Mouse (Mus musculus) forebrain, embryonic 12.5 days (tissue): Measurements from ENCODE around the gene Disp3. TPM values are rescaled to one million over a fixed set of nuclear protein-coding genes. Genes with fewer than 3 reads are reported as not detected.

Experiments
- ATAC-seq: fragments of 200-750 bp; cut with Nextera tagmentation; 2 replicates; pipeline ENCODE4 v1.8.0; 2017; ENCODE audit warnings: moderate TSS enrichment; ENCODE audit not compliant: low FRiP score
- H3K27ac ChIP-seq: fragments of 300-500 bp; sonication (generic); 2 replicates; pipeline ENCODE4 v1.5.1; 2016; ENCODE audit warnings: mild to moderate bottlenecking
- H3K27me3 ChIP-seq: fragments of 300-500 bp; sonication (generic); 2 replicates; pipeline ENCODE4 v1.6.1; 2016; ENCODE audit warnings: mild to moderate bottlenecking
- H3K36me3 ChIP-seq: fragments of 300-500 bp; sonication (generic); replicated peaks from 2 replicates; pipeline ENCODE4 v1.6.1; 2016; ENCODE audit warnings: mild to moderate bottlenecking
- H3K4me1 ChIP-seq: fragments of 300-500 bp; sonication (generic); 2 replicates; pipeline ENCODE4 v1.6.1; 2016
- H3K4me2 ChIP-seq: fragments of 300-500 bp; sonication (generic); 2 replicates; pipeline ENCODE4 v1.6.1; 2016; ENCODE audit warnings: mild to moderate bottlenecking, moderate library complexity
- H3K4me3 ChIP-seq: fragments of 300-500 bp; sonication (generic); replicated peaks from 2 replicates; pipeline ENCODE4 v1.5.1; 2016; ENCODE audit warnings: mild to moderate bottlenecking
- H3K9ac ChIP-seq: fragments of 300-500 bp; sonication (generic); 2 replicates; pipeline ENCODE4 v1.6.1; 2016; ENCODE audit warnings: mild to moderate bottlenecking
- H3K9me3 ChIP-seq: fragments of 300-500 bp; sonication (generic); 2 replicates; pipeline ENCODE4 v1.6.1; 2016
- WGBS: fragments of 180-500 bp; shearing (Covaris S2); methylation state at CpG from one replicate; pipeline ENCODE4 v1.1.7; 2016; 5-methylcytosine and 5-hydroxymethylcytosine counted together
- polyA plus RNA-seq: library from polyadenylated mRNA; unstranded; fragments of >200 nt; fragmentation: Nextera tagmentation; extraction: Ambion mirVana; gene quantifications from 2 replicates; pipeline ENCODE4 v1.2.1, GENCODE M21; 2016

Gene Disp3
- polyA plus RNA-seq, 1 experiment from 2014 or later, result 4.8 TPM

GRCm38 (mm10) chr4:148204061-148204872 lies 83.5 kb downstream of the Disp3 start:
- Histone ChIP-seq H3K4me1 (peaks cover 7% of the 10 kb centered on the region; the same call in 1 of the 2 replicates), H3K4me3 (no peak overlapping the region), H3K27ac (0 out of 2 replicates have a peak overlapping the region, but pooled peaks have one; percentile 31), H3K4me2 (no peak overlapping the region), H3K27me3 (peaks cover 29% of the 10 kb centered on the region), H3K36me3 (no peaks in the 10 kb centered on the region), H3K9me3 (no peaks in the 10 kb centered on the region), H3K9ac (no peak overlapping the region)
- 52% methylated on average over 15 of the region's 15 CpGs for WGBS
- ATAC-seq, result no peak

GRCm38 (mm10) chr4:148203557-148203956 lies 84.2 kb downstream of the Disp3 start:
- no peak overlapping the region for H3K4me2 ChIP-seq
- no peak for ATAC-seq
- H3K4me1 ChIP-seq, result peaks cover 13% of the 10 kb centered on the region
- H3K36me3 ChIP-seq, result no peaks in the 10 kb centered on the region
- no peak overlapping the region for H3K27ac ChIP-seq
- H3K4me3 ChIP-seq, result no peak overlapping the region
- H3K9ac ChIP-seq, result no peak overlapping the region
- H3K9me3 ChIP-seq, result no peaks in the 10 kb centered on the region
- 89% methylated on average over 2 of the region's 2 CpGs for WGBS
- H3K27me3 ChIP-seq, result peaks cover 29% of the 10 kb centered on the region

GRCm38 (mm10) chr4:148198721-148199120 lies 89.0 kb downstream of the Disp3 start:
- H3K9me3 ChIP-seq, result no peaks in the 10 kb centered on the region
- no peak overlapping the region for H3K4me3 ChIP-seq
- ATAC-seq, result 0 out of 2 replicates have a peak, but pooled peaks have one; percentile 31
- peak overlapping the region; percentile 33; the same call in 1 of the 2 replicates for H3K9ac ChIP-seq
- no peaks in the 10 kb centered on the region for H3K36me3 ChIP-seq
- H3K4me1 ChIP-seq, result peaks cover 18% of the 10 kb centered on the region
- no peak overlapping the region for H3K4me2 ChIP-seq
- WGBS, result 35% methylated on average over 10 of the region's 10 CpGs
- no peak overlapping the region for H3K27ac ChIP-seq
- peaks cover 25% of the 10 kb centered on the region for H3K27me3 ChIP-seq

GRCm38 (mm10) chr4:148194400-148194799 lies 93.4 kb downstream of the Disp3 start:
- Histone ChIP-seq H3K4me2 (no peak overlapping the region), H3K27ac (no peak overlapping the region), H3K27me3 (peaks cover 11% of the 10 kb centered on the region), H3K9ac (no peak overlapping the region), H3K4me1 (peaks cover 23% of the 10 kb centered on the region), H3K4me3 (no peak overlapping the region), H3K9me3 (no peaks in the 10 kb centered on the region), H3K36me3 (no peaks in the 10 kb centered on the region)
- ATAC-seq, result no peak

- peaks cover 16% of the 10 kb centered on the region; the same call in 1 of the 2 replicates for H3K4me1 ChIP-seq
- peaks cover 14% of the 10 kb centered on the region for H3K27me3 ChIP-seq
- no peak overlapping the region for H3K9ac ChIP-seq
- no peak overlapping the region for H3K4me3 ChIP-seq
- no peak overlapping the region for H3K4me2 ChIP-seq
- no peak overlapping the region for H3K27ac ChIP-seq
- H3K9me3 ChIP-seq, result no peaks in the 10 kb centered on the region
- no peaks in the 10 kb centered on the region for H3K36me3 ChIP-seq
- no peak for ATAC-seq
- WGBS, result 35% methylated on average over 11 of the region's 11 CpGs
These were observed 95.0 kb downstream of the Disp3 start for GRCm38 (mm10) chr4:148192707-148193245.

Other genes with a start within 250 kb of the Disp3 start
- gene Clcn6, start 249.1 kb downstream of the Disp3 start, polyA plus RNA-seq, result 22.4 and 27.7 TPM in 2 replicates
- gene Mthfr, start 248.9 kb downstream of the Disp3 start, polyA plus RNA-seq, result 28.7 and 32.2 TPM in 2 replicates
- gene Agtrap, start 199.9 kb downstream of the Disp3 start, polyA plus RNA-seq, result 8.4 and 9.2 TPM in 2 replicates
- gene Mad2l2, start 157.6 kb downstream of the Disp3 start, polyA plus RNA-seq, result 76.1 and 81.6 TPM in 2 replicates
- gene Draxin, start 157.3 kb downstream of the Disp3 start, polyA plus RNA-seq, result 6.4 and 8.0 TPM in 2 replicates
- gene Fbxo6, start 135.8 kb downstream of the Disp3 start, polyA plus RNA-seq, result 14.9 and 16.4 TPM in 2 replicates
- 57.5 and 60.5 TPM in 2 replicates for gene Fbxo44, start 127.5 kb downstream of the Disp3 start, polyA plus RNA-seq
- gene Fbxo2, start 127.3 kb downstream of the Disp3 start, polyA plus RNA-seq, result 1.2 and 1.5 TPM in 2 replicates
- gene Ubiad1, start 156.8 kb upstream of the Disp3 start, polyA plus RNA-seq, result 19.1 and 20.8 TPM in 2 replicates
- gene Mtor, start 160.6 kb upstream of the Disp3 start, polyA plus RNA-seq, result 31.2 and 35.1 TPM in 2 replicates
- 0.29 and 0.51 TPM in 2 replicates for gene Angptl7, start 212.5 kb upstream of the Disp3 start, polyA plus RNA-seq